Mouse (Mus musculus) midbrain, postnatal 0 days (tissue): ENCODE results near the gene Zfp870. TPM values are rescaled to one million over a fixed set of nuclear protein-coding genes. Genes with fewer than 3 reads are reported as not detected.

Experiments used
- ATAC-seq: fragments of 200-750 bp; cut with Nextera tagmentation; 2 replicates; pipeline ENCODE4 v1.8.0; 2017; ENCODE audit warnings: moderate number of reproducible peaks, mild to moderate bottlenecking, moderate TSS enrichment, moderate library complexity; ENCODE audit not compliant: low FRiP score
- DNase-seq: peaks from one replicate; pipeline ENCODE4 v3.0.0-alpha.2; 2015; ENCODE audit warnings: low spot score
- H3K27ac ChIP-seq: fragments of 300-500 bp; sonication (generic); 2 replicates; pipeline ENCODE4 v1.5.1; 2014; ENCODE audit warnings: low read depth, mild to moderate bottlenecking, low read length, mixed read lengths
- H3K27me3 ChIP-seq: fragments of 300-500 bp; sonication (generic); 2 replicates; pipeline ENCODE4 v1.6.1; 2014; ENCODE audit warnings: low read length, control low read depth, mixed read lengths; ENCODE audit not compliant: insufficient read depth
- H3K36me3 ChIP-seq: fragments of 300-500 bp; sonication (generic); 2 replicates; pipeline ENCODE4 v1.6.1; 2014; ENCODE audit warnings: low read length, control low read depth, mixed read lengths; ENCODE audit not compliant: insufficient read depth
- H3K4me1 ChIP-seq: fragments of 300-500 bp; sonication (generic); 2 replicates; pipeline ENCODE4 v1.6.1; 2014; ENCODE audit warnings: mild to moderate bottlenecking, control low read depth, antibody characterized with exemption, low read length, mixed read lengths; ENCODE audit not compliant: insufficient read depth
- H3K4me2 ChIP-seq: fragments of 300-500 bp; sonication (generic); 2 replicates; pipeline ENCODE4 v1.6.1; 2014; ENCODE audit warnings: low read depth, mild to moderate bottlenecking, low read length, mixed read lengths; ENCODE audit not compliant: poor library complexity, severe bottlenecking
- H3K4me3 ChIP-seq: fragments of 300-500 bp; sonication (generic); 2 replicates; pipeline ENCODE4 v1.5.1; 2014; ENCODE audit warnings: low read depth, mild to moderate bottlenecking, low read length, moderate library complexity
- H3K9ac ChIP-seq: fragments of 300-500 bp; sonication (generic); replicated peaks from 2 replicates; pipeline ENCODE4 v1.6.1; 2014; ENCODE audit warnings: mild to moderate bottlenecking, low read length, moderate library complexity, mixed read lengths; ENCODE audit not compliant: poor library complexity, severe bottlenecking
- H3K9me3 ChIP-seq: fragments of 300-500 bp; sonication (generic); 2 replicates; pipeline ENCODE4 v1.6.1; 2016; ENCODE audit warnings: low read length, control low read depth
- CTCF ChIP-seq: IDR thresholded peaks from 2 replicates; pipeline ENCODE4 v1.5.1; 2016; ENCODE audit warnings: antibody characterized with exemption, mild to moderate bottlenecking
- WGBS: fragments of 180-500 bp; shearing (Covaris S2); extraction: QIAGEN DNeasy Blood & Tissue Kit; methylation state at CpG from one replicate; pipeline ENCODE4 v1.1.7; 2014; 5-methylcytosine and 5-hydroxymethylcytosine counted together
- polyA plus RNA-seq: library from polyadenylated mRNA; unstranded; fragments of >200 nt; fragmentation: Nextera tagmentation; extraction: Ambion mirVana; gene quantifications from 2 replicates; pipeline ENCODE4 v1.2.1, GENCODE M21; 2015
- total RNA-seq: library from RNA; depleted of rRNA; stranded (reverse); fragments of >200 nt; gene quantifications from 2 replicates; pipeline ENCODE4 v1.2.3, GENCODE M21; 2014

Zfp870 gene
- total and polyA plus RNA-seq, 2 experiments from 2014 or later: 5.8 to 6.7 TPM

DNA sequence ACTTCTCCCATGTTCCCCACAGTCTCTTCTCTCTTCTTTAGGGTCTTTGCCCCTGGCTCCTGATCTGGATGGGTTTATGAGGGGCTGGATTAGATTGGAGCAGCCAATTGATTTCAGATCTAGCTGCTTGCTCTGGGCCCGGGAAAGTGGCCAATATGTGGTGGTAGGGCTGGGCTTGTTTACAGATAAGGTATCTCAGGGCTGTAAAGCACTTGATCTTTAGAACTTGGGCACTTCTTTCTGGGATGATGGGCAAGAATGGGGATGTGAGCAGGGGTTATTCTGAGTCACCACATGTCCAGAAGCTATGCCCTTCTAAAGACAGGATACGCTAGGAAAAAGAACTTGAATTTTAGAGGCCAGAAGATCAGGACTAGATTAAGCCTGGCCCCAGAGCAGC is 27.7 kb upstream of the Zfp870 start:
- Histone ChIP-seq H3K36me3 (no peaks in the 10 kb centered on the region), H3K27ac (no peak overlapping the region), H3K9me3 (peaks cover 6% of the 10 kb centered on the region; the same call in 1 of the 2 replicates), H3K4me2 (no peak overlapping the region), H3K4me3 (no peak overlapping the region), H3K4me1 (no peaks in the 10 kb centered on the region), H3K27me3 (no peaks in the 10 kb centered on the region; the same call in 1 of the 2 replicates), H3K9ac (no peak overlapping the region)
- no peak for TF ChIP-seq CTCF
- no peak for DNase-seq
- 92% methylated on average over 2 of the region's 2 CpGs for whole genome bisulfite sequencing
- no peak for ATAC-seq

DNA sequence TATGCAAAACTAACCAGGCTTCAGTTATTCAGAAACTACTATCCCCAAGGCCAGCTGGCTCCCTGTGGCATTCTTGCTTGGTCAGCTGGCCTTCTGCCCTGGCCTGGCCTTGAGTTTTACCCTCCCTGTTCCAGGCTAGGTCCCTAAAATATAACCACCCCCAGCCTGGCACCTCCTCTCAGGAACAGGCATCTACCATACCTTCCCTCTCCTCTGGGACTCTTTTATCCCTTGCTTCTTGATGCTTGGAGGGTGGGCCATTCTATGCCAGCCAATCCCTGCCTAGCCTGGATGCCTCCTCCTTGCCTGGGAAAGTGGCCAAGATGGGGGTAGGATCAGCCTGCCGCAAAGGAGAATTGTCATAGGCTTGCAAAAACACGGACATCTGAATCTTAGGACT is 25.7 kb upstream of the Zfp870 start, which contains the start of gene Cyp4f14:
Gene Cyp4f14 (minus strand): TSS at position 212 of the 400 bp plus-strand sequence.
- H3K9me3 ChIP-seq: peaks cover 6% of the 10 kb centered on the region; the same call in 1 of the 2 replicates
- TF ChIP-seq CTCF: no peak
- no peak within 1 kb of the TSS for H3K4me3 ChIP-seq
- no peaks in the 10 kb centered on the region for H3K36me3 ChIP-seq
- H3K9ac ChIP-seq: no peak within 1 kb of the TSS
- DNase-seq: peak; percentile 33
- no peaks in the 10 kb centered on the region; the same call in 1 of the 2 replicates for H3K27me3 ChIP-seq
- no peaks in the 10 kb centered on the region for H3K4me1 ChIP-seq
- 60% methylated on average over 2 of the region's 2 CpGs for WGBS
- H3K4me2 ChIP-seq: no peak within 1 kb of the TSS
- no peak within 1 kb of the TSS for H3K27ac ChIP-seq
- no peak for ATAC-seq

DNA sequence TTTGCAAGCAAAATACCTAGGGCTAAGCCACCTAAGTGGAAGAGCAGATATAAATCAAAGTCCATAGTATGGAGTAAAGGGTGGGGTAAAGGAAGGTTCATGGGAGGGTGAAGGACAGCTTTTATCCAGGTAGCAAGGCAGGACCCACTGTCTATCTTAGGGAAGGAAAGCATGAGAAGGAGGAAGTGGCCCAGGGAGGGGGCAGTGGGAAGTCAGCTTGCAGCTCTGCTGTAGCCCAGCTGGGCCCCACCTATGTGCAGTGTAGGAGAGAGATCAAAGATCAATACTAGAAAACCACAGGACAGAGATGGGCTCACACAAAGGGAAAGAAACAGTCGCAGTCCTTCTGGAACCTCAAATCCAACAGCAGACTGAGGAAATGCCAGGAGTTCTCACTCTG is 24.6 kb upstream of the Zfp870 start:
- Histone ChIP-seq H3K27me3 (no peaks in the 10 kb centered on the region; the same call in 1 of the 2 replicates), H3K36me3 (no peaks in the 10 kb centered on the region), H3K27ac (no peak overlapping the region), H3K4me1 (no peaks in the 10 kb centered on the region), H3K9me3 (peaks cover 6% of the 10 kb centered on the region; the same call in 1 of the 2 replicates), H3K4me2 (no peak overlapping the region), H3K9ac (no peak overlapping the region), H3K4me3 (no peak overlapping the region)
- WGBS: 79% methylated on average over 1 of the region's 1 CpGs
- no peak for TF ChIP-seq CTCF
- ATAC-seq: no peak
- no peak for DNase-seq

DNA sequence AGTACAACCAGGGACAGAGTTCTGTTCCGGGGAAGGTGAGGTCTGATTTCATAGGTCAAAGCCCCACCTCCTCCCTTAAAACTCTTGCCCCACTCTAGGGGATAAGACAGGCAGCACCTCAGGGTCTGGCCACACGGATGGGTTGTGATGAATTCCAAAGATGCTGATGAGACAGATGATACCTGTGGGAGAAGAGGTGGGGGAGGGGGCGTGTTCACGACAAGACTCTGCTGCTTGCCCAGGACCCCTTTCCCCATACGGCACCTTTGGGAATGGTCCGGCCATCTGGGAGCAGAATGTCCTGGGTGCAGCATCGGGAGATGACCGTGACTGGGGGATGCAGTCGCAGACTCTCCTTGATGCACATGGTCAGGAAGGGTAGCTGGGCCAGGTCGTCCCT is 14.7 kb upstream of the Zfp870 start:
- no peak for ATAC-seq
- no peaks in the 10 kb centered on the region for H3K4me1 ChIP-seq
- no peak for TF ChIP-seq CTCF
- no peaks in the 10 kb centered on the region for H3K36me3 ChIP-seq
- no peak for DNase-seq
- no peaks in the 10 kb centered on the region; the same call in 1 of the 2 replicates for H3K27me3 ChIP-seq
- WGBS: 78% methylated on average over 10 of the region's 10 CpGs
- no peaks in the 10 kb centered on the region for H3K9me3 ChIP-seq
- no peak overlapping the region for H3K4me3 ChIP-seq
- H3K9ac ChIP-seq: no peak overlapping the region
- H3K27ac ChIP-seq: no peak overlapping the region
- no peak overlapping the region for H3K4me2 ChIP-seq

DNA sequence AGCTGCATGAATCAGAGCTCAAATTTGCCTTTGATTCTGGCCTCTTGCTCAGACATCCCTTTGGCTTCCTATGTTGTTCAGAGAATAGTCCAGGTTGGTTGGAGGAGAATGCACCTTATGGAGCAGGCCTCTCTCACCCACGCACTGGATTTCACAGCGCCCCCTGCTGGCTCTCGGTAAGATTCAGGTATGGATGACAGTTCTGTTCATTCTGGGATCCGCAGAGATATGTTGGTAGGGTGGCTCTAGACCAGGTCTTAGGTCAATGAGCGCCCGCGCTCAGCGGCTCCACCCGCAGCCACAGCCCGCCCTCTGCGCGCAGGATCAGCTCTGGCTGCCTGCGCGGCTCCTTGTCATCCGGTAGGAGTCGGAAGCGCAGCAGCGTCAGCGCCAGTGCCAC is 13.8 kb upstream of the Zfp870 start:
- H3K27ac ChIP-seq: no peak overlapping the region
- no peaks in the 10 kb centered on the region for H3K9me3 ChIP-seq
- TF ChIP-seq CTCF: peak; percentile 75
- 16% methylated on average over 19 of the region's 19 CpGs for WGBS
- ATAC-seq (0 out of 2 replicates have a peak, but pooled peaks have one; percentile 27), DNase-seq (peak; percentile 42)
- no peak overlapping the region for H3K9ac ChIP-seq
- H3K36me3 ChIP-seq: no peaks in the 10 kb centered on the region
- H3K4me2 ChIP-seq: peak overlapping the region; percentile 45
- H3K4me3 ChIP-seq: peak overlapping the region; percentile 18
- H3K4me1 ChIP-seq: no peaks in the 10 kb centered on the region
- no peaks in the 10 kb centered on the region; the same call in 1 of the 2 replicates for H3K27me3 ChIP-seq

DNA sequence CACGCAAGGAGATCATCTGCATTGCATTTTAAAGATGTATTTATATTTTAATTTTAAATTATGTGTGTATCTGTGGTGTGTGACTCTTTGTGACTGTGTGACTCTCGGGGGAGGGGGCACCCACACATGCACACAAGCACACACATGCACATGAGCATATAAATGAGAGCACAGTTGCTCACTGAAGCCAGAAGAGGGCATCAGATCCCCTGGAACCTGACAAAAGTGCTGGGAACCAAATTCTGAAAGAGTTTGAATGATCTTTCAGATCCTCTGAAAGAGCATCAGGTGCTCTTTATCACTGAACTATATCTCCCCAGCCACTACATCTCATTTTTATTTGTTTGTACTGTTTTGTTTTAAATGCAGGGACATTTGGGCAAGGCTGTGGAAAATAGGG is 13.0 kb upstream of the Zfp870 start:
- Histone ChIP-seq H3K4me2 (no peak overlapping the region), H3K36me3 (no peaks in the 10 kb centered on the region), H3K27me3 (no peaks in the 10 kb centered on the region; the same call in 1 of the 2 replicates), H3K4me3 (no peak overlapping the region), H3K9me3 (no peaks in the 10 kb centered on the region), H3K27ac (no peak overlapping the region), H3K4me1 (no peaks in the 10 kb centered on the region), H3K9ac (no peak overlapping the region)
- ATAC-seq (no peak), DNase-seq (peak; percentile 1)
- TF ChIP-seq CTCF: peak; percentile 57
- 60% methylated on average over 2 of the region's 2 CpGs for WGBS
